Mouse (Mus musculus): ENCODE results near the gene Prx.

The Prx gene

DNA sequence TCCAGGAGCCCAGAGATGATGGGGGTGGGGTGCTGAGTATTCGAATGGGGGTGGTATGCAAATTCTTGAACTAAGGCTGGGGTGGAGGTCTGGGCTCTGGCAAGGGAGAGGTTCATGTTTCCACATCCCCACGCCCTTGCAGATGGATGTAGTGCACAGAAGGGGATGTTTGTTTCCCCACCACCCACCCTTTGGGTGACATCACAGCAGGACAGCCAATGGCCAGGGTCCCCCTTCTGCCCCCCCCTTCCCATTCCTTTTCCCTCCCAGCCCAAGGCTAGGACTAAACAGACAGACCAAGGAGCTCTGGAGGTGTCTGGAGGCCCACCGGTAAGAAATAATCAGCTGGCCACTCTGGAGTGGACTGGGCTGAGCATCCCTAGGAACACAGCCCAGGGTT lies at the start of gene Prx:
Prx (plus strand) TSS at position 289 of the 400 bp plus-strand sequence.
- DNase-seq (ENCODE audit: low spot score in 2 of 2) = no peak

DNA sequence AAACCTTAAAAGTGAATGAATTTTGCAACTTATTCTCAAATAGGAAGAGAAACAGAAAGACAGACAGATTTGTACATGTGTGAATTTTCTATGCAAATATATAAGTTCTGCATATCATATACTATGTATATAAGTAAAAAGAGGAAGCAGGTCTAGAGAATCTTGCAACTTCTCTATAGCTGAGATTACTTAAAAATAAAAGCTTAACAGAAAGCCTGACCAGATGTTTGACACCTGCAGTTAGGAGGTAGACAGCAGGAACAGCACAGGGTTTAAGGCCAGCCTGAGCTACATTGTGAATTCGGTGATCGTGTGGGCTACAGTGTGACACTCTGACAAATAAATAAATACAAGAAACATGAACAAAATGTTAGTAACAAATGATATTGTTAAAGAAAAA lies 47.8 kb upstream of the Prx start:
- no peak for DNase-seq (ENCODE audit: low spot score in 2 of 2)

DNA sequence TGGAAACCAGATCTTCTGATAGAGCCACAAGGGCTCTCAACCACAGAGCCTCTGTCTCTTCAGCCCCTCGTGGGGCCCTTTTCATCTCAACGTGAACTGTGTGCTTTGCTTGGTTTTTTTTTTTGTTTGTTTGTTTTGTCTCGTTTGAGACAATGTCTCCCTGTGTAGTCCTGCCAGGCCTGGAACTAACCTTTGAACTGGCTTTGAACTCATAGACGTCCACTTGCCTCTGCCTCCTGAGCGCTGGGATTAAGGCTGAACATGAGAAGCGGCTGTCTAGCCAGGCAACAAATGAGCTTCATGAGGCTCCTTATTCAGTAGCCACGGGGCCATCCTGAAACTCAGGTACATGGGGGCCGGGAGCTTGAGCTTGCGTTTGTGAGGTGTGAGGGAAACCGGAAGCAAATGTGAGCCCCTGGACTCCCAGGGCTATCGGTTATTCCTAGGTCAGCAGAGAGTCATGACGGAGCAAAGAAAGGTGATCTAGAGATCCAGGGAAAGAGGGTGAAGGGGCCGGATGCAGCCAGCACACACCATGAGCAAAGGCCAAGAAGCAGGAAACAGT lies 46.8 kb upstream of the Prx start:
- no peak for DNase-seq (ENCODE audit: low spot score in 2 of 2)

DNA sequence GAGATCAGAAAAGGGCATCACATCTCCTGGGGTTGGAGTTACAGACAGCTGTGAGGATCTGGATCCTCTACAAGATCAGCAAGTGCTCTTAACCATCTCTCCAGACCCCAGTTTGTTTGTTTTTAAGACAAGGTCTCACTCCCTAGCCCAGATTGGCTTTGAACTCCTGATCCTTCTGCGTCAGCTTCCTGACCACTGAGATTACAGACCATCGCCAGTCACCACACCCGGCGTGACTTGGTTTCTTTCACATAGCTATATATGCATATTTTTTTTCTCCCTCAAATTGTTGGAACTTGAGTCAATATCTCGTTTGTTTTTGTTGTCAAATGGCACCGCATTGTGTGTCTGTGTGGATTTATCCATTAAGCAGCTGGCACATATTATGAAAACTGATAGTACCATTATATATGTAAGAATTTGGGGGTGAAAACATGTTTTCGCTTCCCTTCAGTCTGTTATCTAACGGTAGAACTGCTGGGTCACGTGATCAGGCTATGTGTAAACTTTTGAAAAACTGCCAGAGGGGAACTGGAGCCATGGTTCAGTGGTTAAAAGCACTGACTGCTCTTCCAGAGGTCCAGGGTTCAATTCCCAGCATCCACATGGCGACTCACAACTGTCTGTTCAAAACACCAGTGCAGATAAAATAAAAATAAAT lies 44.5 kb upstream of the Prx start:
- DNase-seq (ENCODE audit: low spot score in 2 of 2) = no peak

DNA sequence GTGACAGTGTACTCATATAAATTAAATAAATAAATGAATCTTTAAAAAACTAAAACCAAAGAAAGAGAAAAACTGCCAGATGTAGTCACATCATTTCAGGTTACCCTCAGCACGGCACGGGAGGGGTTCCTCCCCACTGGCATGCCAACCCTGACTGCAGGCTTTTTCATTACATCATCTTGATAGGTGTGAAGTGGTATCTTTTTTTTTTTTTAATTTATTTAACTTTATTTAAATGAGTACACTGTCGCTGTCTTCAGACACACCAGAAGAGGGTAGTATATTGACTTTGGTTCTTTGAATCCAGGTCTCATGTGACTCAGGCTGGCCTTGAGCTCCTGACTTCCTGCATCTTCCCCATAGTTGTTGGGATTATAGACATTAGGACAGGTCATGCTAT lies 43.9 kb upstream of the Prx start:
- no peak for DNase-seq (ENCODE audit: low spot score in 2 of 2)

DNA sequence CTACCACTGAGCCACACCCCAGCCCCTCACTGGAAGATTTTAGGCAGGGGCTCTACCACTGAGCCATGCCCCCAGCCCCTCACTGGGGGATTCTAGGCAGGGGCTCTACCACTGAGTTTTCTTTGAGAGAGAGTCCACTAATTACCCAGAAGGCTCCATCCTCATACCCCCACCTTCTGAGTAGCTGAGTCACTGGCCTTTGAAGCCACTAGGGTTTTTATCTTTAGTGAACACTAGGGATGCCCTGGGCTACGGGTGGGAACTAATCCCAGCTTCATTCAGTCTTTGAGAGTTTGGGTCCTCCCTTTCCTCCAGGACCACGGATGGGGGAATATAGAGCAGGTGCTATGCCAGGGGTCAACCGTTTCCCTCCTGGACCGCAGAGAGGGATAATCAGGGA lies 40.5 kb upstream of the Prx start:
- no peak for DNase-seq (ENCODE audit: low spot score in 2 of 2)

DNA sequence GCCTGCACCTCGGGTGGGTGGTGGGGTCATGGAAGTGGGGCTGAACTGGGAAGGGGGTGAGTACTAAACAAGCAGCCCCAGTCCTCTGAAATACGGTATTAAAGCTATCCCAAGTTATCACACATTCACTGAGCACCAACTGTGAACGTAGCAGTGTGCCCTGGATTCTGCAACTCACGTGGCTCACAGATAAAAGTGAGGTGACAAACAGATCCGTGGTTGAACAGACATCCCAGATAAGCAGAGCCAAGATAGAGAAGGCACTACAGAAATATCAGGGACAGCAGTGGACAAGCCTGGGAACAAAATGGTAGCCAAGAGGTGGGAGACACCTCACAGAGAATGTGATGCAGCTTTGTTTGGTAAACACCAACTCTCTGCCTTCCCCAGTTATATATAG lies 39.5 kb upstream of the Prx start:
- DNase-seq (ENCODE audit: low spot score in 2 of 2) = no peak

DNA sequence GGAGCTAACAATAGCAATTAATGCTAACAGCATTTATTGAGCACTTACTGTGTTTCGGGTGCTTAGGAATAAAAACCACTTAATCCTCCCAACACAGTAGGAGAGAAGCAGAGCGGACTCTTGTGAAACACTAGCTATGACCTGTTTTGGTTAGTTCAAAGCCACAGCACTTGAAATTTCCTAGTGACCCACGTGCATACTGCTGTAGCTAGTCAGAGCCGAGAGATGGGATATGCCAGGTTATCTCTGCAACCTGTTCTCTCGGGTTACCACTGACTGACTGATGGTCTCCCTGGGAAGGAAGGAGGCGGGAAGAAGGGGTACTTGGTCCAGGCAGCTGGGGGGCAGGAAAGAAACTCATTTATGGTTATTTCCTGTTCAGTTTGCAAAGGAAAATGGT lies 38.6 kb upstream of the Prx start:
- no peak for DNase-seq (ENCODE audit: low spot score in 2 of 2)

DNA sequence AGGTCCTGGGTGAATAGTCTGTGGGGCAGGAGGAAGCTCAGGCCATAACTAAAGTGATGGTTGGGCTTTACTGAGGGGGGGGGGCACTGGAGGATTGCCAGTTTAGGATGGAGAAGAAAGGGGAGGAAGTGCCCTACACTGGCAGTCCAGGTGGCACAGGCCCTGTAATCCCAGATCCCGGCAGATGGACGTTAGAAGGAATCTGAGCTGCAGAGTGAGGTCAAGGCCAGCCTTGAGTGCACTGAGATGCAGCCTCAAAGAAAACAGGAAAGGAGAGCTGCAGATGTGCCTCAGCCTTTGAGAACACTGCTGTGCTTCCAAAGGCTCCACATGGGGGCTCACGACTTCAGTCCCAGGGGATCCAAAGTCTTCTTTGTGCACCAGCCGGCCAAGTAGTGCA lies 31.5 kb upstream of the Prx start:
- DNase-seq (ENCODE audit: low spot score in 2 of 2) = no peak

DNA sequence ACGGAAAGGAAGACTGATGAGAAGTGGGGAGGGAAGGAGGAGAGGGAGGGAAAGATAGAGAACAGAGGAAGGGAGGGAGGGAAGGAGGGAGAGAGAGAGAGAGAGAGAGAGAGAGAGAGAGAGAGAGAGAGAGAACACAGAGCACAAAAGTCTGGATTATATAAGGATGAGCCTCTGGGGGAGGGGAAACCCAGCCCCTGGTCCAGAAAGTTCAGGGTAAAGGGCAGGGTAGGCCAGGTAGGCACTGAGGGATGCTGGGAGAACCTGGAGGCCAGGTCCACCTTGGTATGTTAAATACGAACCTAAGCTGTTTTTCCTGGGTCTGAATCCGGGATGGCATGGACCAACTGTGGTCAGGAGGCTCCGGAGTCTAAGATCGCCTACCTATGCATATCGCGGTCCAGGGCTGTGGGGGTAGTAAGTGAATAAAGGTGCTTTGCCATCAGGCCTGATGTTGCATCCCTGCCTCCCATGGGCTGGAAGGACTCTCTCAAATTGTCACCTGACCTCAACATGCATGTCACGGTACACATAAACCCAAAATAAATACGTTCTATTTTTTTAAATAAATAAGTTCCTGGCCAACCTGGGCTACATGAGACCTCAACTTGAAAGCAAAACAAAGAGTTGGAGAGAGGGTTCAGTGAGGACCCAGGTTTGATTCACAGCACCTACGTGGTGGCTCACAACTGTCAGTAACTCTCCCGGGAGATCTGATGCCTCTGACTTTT lies 27.6 kb upstream of the Prx start:
- no peak for DNase-seq (ENCODE audit: low spot score in 2 of 2)

DNA sequence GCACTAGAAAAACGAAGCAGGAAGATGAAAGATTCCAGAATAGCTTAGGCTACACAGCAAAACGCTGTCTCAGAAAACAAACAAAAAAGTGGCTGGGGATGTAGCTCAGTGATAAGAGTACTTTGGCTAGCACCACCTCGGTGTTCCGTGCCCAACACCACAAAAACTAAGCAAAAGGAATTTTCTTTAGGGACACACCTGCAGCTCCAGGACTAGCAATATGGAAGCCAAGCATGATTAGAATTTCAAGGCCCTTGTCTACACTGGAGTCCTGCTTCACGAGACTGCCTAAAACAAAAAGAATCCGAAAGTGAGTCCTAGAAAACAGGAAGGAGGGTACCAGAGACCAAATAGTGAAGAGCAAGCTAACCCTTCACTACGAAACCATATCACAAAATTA lies 26.5 kb upstream of the Prx start:
- no peak for DNase-seq (ENCODE audit: low spot score in 2 of 2)

DNA sequence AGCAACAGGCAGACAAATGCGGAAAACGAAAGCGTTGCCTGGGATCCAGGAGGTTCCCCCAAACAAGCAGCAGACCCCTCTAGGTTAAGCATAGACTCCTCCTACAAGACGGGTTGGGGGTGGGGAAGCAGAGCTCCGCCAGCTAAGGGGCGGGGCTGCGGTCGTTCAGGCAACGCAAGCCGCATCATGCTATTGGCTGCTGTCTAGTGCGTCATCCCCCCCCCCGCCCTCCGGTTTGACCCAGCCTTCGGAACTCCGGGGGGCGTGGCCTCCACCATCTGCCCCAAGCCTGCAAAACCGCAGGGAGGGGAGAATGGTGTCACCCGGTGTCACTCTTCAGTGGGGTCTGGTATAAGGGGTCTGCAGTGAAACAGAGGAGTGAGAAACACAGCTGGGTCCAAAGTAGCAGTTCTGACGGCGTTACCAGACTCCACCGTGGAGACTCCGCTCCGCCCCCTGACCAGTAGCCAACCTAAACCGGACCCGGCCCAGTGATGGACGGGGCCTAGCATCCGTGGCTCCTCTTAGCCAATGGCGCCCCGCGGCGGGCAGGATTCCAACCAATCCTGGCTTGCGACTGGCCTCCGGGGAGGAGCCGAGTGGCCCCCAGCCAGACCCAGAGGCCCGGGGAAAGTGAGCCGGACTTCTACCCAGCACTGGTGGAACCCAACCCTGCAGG lies 25.8 kb upstream of the Prx start, which contains the start of gene Sertad3:
Sertad3 (plus strand) TSS at position 613 of the 679 bp plus-strand sequence.
- DNase-seq (ENCODE audit: low spot score in 2 of 2) = peak; percentile 95 to 96

DNA sequence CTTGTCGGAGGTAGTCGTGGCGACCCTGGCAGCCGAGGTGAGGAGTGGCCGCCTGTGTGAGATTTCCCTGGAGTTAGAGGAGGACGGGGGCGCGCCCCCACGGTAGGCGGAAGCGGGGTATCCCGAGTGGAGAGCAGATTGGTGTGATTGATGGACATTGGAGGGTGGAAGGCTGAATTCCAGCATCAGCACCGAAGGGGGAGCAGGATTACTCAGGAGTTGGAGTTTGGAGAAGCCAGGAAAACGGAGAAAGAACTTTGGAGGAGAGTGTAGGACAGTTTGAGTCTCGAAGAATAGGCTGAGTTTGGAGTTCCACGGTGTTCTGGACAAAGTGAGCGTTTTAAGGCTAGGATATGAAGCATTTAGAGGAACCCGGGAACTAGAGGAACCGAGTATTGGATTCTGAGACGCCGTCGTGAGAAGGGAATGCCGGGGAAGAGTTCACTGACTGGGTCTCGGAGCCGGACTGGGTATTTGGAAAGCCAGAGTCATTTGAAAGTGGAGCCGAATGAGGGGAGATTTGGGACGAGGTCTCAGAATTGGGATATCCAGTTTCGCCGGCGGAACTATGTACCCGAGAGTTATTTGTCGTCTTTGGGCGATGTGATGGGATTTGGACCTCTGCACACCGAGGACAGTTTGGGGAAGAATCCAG lies 25.2 kb upstream of the Prx start:
- DNase-seq (ENCODE audit: low spot score in 2 of 2) = no peak

DNA sequence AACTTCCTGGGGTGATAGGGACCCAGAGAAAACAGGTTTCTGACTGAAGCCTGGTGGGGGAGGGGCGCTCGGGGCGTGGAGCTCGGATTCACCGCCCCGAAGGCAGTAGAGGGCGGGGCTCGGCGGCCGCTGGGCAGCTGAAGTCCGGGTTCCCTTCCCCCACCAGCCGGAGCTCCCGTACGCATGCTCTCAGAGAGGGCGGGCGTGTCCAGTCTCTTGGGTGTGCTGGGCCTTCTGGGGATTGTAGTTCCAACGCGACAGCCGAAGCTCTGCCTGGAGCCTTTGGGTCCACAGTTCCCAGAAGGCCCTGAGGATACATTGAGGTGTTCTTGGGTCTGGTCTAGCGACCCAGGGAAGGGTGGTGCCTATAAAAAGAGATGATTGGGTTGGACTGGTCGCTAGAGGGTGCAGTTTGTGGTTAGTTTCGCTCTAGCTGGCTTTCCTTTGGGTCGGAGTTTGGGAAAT lies 24.6 kb upstream of the Prx start:
- peak; percentile 92 to 95 for DNase-seq (ENCODE audit: low spot score in 2 of 2)

DNA sequence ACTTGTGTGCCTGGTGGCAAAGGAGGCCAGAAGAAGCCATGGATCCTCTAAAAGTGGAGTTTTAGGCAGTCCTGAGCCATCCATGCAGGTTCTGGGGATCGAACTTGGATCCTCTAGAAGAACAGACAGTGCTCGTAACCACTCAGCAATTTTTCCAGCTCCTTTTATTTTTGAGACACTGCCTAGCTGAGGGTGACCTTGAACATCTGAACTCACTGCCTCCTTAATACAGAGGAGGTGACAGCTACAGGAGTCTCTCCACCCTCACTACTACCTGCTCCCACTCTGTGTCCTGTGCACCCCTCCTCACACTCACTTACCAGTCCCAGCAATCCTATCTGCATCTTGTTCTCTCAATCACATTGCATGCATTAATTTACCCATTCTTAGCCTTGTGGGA lies 23.5 kb upstream of the Prx start:
- no peak for DNase-seq (ENCODE audit: low spot score in 2 of 2)

DNA sequence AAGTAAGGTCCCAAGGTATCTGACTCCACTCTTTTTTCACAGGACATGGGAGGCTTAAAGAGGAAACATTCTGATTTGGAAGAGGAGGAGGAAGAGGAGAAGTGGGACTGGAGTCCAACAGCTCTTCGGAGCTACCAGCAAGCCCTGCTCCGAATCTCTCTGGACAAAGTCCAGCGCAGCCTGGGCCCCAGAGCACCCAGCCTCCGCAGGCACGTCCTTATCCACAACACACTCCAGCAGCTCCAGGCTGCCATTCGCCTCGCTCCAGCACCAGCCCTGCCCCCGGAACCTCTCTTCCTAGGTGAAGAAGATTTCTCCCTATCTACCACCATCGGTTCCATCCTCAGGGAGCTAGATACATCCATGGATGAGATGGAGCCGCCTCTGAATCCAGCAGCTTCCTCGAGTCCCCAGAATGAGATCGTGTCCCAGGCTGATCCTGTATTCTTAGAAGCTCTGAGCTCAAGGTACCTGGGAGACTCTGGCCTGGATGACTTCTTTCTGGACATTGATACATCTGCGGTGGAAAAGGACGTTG lies 23.0 kb upstream of the Prx start:
- no peak for DNase-seq (ENCODE audit: low spot score in 2 of 2)

DNA sequence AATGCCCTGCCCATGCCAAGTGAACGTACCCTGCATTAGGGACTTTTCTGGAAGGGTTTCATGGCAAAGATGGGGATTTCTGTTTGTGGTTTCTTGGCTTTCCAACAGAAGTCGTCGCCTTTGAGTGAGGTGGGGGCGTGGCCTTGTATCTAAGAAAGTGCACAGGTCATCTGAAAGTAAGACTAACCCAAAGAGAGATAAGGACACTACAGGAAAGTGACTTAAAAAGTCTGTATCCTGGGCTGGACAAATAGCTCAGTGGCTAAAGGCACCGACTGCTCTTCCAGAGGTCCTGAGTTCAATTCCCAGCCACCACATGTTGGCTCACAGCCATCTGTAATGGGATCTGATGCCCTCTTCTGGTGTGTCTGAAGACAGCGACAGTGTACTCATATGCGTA lies 20.6 kb upstream of the Prx start:
- no peak for DNase-seq (ENCODE audit: low spot score in 2 of 2)

DNA sequence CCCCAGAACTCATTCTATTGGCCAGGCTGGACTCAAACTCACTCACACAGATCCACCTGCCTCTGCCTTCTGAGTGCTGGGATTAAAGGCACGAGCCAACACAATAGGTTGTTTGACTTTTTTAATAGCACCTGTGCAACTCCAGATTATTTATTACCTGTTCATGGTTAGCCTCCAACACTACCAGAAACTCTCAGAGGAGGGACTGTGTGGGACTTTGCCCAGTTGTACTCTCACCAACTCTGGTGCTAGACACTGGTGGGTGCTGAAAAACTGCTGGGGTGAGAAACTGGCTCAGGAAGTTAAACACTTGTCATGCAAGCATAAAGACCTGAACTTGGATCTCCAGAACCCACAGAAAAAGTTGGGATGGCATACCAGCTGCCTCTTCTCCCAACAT lies 19.4 kb upstream of the Prx start:
- DNase-seq (ENCODE audit: low spot score in 2 of 2) = no peak

DNA sequence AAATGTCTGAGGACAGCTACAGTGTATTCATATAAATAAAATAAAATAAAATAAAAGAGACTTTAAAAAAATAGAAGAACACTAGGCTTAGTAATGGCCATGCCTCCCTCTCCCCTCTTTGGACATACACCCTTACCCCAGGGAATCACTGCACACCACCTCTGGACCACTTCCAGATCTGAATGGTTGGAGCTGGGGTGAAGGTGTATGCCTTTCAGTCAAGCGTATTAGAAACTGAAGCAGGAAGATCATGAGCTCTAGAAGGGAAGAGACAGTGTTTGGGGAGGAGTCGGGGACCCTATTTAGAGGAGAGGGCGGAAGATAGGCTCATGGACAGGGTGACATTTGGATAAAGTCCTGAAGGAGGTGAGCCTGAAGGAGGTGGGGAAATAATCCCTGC lies 18.6 kb upstream of the Prx start:
- no peak for DNase-seq (ENCODE audit: low spot score in 2 of 2)

DNA sequence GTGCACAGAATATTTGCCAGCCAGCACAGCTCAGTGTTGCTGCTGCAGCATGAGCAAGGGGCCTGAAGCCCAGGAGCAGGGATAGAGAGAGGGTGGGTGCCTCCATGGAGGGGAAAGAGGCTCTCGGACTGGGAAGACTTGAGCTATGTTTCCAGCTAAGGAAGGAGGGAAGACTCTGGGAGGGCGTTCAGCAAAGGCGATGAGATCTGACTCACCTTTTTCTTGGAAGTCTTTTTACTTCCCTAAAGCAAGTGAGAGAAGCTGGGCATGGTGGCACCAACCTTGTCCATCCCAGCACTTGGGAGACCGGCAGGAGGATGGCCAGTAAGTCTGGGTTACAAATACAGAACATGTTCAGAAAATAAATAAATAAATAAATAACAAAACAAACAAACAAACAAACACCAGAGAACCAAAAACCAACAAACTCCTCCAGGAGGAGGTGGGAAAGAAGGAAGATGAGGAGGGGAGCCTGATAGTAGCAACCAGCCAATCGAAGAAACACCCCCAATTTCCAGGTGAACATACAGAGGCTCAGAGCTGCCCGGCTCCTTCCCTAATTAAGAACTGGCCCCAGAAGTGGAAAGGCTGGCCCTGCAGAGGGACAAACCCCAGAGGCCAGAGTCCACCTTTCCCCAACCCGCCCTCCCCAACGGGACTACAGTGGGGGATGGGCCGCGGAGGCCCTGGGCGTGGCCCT lies 18.0 kb upstream of the Prx start:
- no peak for DNase-seq (ENCODE audit: low spot score in 2 of 2)

DNA sequence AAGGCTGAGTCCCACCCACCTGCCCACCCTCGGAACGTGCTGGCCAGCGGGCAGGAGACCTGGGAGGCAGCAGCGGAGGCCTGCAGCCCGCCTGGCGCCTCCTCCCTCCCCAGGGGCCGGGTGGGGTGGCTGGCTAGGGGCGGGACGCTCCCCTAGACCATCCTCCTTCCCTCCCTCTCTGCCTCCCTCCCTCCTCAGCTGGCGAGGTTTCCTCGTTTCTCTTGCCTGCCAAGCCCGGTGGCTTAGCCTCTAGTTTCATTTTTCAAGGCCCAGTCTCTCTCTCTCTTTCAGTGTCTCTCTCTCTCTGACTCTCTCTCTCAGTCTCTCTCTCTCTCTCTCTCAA lies 17.5 kb upstream of the Prx start:
- peak; percentile 39 to 43 for DNase-seq (ENCODE audit: low spot score in 2 of 2)

Measured in frontal cortex, postnatal 14 days (tissue).